In genomic region chr7:24611709-24612108, GRCm38 (mm10) we compare ENCODE assay signal across 1 mouse cellular context.
TF ChIP-seq lines count a peak whose summit lies in the region.

No protein-coding gene starts in this region.

TF ChIP-seq in MEL, 35 proteins besides CTCF, POLR2A, EP300 and RAD21 (continued from another document):
- TF ChIP-seq NRF1 (IDR thresholded peaks at IDR 0.05; ENCODE audit: insufficient read depth, low read depth, low read length, poor library complexity, severe bottlenecking) (no peak), MYB (IDR thresholded peaks at IDR 0.05; ENCODE audit: low read depth, low read length) (no peak), JUND (IDR thresholded peaks at IDR 0.05; ENCODE audit: low read depth, low read length) (no peak)
